Mouse (Mus musculus) right cerebral cortex, adult 2 months (tissue): ENCODE results near the gene Dop1b.

Experiments
- DNase-seq, 2 experiments: peaks; one replicate each; pipeline ENCODE4 v3.0.0; 2021 to 2022; ENCODE audit warnings: low spot score in 2 of 2

The Dop1b gene

DNA sequence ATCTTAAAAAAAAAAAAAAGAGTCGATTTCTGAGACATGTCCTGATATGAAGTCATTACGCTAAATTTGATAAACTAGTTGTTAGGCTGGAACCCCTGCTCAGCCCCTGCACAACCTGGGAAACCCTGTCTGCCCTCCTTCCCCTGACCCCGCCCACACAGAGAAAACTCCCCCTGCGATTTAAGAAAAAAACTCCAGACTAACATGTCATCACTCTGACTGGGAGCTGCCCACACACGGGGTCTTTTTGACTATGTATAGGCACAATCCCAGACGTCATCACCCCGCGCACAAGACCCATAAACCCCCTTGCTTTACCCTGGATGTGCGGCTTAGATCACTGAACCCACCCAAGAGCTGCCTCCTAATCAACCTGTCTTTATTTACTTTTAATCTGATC lies 118.4 kb downstream of the Dop1b start:
- no peak for DNase-seq

DNA sequence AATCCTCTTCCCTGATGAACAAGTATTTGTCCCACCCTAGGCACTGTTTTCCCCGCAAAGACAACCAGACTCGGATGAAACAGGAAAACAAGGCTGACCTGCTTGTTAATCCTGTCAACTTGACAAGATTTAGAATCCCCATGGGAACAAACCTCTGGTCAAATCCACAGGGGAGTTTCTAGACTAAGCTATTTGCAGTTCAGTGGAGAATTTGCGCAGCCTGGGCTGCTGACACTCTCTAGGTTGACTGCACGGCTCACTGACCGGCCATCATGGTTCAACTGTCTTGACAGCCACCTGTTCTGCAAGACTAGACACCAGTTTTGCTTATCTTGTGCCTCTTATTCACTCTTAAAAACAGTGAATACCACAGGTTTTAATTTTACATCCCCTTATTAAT lies 119.2 kb downstream of the Dop1b start:
- DNase-seq: no peak

DNA sequence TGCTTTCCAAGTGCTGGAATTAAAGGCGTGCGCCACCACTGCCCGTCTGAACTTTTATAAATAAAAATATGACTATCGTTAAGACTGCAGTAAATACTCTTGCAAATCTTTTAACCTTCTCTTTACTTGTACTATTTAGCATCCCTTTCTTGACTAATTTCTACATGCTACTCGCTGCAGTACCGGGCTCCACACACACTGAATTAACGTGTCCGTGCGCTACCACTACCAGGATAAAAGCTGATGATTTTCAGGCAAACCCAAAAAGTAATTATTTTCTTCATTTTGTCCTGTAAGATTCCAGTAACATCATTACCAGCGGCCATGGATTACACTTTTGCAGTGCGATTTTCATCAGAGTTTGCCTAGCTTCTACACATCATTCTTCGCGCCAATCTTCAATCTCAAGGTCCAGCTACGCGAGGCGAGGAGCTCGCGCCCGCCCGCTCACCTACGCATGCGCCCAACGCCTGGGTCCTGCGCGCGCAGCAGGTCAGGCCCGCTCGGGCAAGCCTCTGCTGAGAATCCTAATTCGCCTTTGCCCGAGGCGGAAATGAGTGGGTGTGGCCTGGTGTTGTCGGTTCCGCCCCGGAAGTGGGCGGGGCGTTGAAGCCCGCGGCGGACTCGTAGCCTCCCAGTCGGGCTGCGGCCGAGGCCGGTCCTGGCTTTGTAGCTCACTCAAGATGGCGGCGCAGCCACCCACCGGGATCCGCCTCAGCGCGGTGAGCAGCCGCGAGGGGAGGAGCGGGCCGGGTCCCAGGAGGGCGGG lies 120.1 kb downstream of the Dop1b start, which contains the start of gene Morc3:
Gene Morc3 (plus strand): TSS at position 495 of the 769 bp plus-strand sequence.
- DNase-seq: peak; percentile 99 to 100

DNA sequence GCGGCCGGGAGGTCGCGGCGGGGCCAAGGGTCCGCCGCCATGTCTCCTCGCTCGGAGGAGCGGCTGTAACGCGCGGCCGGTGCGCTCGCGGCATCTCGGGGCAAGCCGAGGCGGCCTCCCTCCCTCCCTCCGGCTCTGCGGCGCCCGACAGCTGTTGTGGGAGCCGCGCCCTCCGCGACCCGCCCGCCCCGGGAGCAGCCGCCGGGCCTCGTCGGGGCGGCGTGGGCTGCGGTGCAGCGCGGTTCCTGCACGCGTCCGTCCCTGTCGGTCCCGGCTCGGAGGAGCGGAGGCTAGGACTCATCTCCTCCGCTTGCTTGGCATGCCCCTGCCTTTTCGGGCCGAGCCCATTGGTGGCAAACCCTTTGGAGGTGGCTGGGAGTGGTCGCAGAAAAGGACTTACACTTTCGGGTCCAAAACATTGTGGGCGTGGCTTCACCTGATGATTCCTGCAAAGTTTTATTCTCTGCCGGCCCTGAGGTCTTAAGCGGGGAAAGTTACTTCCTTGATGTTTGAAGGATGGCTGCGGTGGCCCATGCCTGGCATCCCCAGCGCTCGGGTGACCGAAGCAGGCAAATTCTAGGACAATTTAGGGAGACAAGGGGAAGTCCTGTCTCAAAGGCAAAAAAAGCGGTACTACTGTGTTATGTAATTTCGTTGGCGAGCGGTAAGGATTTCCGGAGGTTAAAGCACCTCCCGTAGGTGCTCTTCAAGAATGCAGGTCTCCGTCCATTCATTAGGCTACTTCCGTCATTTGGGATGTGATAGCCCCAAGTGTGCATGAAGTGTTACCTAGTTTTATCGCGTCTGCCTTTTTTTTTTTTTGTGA lies 121.0 kb downstream of the Dop1b start:
- DNase-seq: peak; percentile 27 to 54

DNA sequence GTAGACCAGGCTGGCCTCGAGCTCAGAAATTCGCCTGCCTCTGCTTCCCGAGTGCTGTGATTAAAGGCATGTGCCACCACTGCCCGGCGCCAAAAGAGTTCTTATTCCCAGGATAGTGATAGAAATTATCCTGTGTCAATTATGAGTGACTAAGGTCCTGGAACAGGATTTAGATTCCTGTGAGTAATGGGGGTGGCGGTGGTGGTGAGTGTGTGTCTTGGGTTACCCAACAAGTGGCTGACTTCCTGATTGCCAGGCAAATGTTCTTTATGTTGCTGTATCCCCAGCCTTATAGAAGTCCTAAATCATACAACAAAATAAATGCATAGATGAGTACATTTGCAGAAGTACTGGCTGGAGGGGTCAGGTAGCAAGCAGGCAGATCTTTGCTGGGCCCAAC lies 121.8 kb downstream of the Dop1b start:
- no peak for DNase-seq

DNA sequence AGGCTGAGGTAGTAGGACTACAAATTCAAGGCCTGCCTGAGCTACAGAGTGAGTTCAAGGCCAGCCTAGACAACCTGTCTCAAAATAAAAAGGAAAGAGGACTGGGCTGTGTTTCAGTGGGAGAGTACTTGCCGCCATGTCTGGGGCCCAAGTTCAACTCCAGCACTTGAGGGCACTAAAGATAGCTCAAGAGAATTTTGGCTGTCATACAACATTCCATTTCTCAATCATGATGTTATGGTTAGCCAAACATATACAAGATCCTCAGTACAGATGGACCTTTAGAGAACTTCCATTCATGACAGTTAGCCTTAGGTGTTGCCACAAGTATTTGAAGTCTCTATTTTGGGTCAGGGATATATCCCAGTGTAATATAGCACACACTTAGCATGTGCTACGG lies 122.4 kb downstream of the Dop1b start:
- DNase-seq: no peak

DNA sequence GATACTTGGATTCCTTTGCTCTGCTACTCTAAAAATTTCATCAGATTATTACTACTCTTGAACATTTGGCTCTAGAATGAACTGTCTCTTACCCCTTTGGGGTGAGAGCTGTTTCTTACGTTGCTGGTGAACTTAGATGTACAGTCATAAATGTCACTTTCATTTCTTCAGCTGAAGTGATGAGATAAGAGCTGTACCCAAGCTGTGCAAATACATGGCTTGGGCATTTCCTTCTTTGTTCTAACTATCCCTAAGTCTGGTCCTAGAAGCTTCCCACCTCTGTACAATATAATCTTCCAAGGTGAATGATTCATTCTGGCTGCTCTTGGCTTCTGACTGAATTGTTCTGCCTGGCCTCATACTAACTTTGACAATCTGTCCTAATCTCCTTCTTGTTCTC lies 127.3 kb downstream of the Dop1b start:
- no peak for DNase-seq

DNA sequence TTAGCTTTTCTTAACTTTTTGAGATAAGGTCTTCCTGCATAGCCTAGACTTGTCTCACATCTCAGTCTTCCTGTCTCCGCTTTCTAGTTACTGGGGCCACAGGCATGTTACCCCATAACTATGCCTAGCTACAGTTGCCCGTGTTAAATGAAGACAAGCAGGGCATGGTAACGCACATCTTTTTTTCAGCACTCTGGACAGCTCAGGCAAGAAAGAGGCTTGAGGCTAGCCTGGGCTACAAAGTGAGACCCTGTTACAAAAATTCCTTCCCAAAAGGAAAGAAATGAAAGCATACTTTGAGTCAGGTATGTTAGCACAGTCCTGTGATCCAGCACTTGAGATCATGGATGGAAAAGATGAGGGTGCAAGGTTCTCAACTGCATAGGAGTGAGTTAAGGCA lies 138.8 kb downstream of the Dop1b start:
- no peak for DNase-seq

DNA sequence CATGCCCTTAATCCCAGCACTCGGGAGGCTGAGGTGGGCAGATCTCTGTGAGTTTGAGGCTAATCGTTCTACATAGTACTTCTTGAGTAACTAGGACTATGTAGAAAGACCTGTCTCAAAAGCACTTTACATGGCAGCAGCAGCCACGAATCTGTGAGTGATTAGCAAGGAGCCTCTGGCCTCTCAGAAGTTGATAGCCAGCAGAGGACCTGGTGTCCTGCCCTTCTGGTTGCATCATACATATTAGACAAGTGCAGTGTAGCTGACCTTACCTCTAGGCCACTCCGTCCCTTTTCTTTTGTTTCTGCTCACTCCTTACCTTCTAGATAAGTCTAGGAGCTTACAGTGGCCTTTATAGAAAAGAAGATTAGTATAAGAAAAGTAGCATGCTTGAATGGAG lies 148.3 kb downstream of the Dop1b start:
- no peak for DNase-seq
